Mouse (Mus musculus): ENCODE data around the gene Ppp1r9a. TPM values are rescaled to one million over a fixed set of nuclear protein-coding genes. Genes with fewer than 3 reads are reported as not detected.
A peak's percentile ranks its signal among the peaks of the same experiment; 100 is the strongest.

The Ppp1r9a gene
- polyA plus RNA-seq, 1 experiment from 2014 or later = 19.2 TPM

DNA sequence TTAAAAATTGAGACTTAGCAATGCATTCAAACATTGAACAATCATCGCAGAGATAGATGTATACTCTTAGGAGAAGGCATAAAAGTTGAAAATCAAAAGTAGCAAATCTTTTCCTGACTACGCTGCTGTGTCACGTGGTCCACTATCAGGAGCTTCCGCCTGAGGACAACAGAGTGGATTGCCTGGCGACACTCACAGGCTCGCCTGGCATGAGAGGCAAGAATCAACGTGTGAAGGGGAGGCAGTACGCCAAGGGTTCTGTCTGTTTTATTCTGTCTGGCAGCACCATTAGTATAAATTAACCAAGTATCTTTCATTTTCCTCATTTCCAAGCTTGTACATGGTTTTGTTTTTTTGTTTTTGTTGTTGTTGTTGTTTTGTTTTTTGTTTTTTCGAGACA, 68.5 kb downstream of the Ppp1r9a start:
- no peaks in the 10 kb centered on the region for H3K9me3 ChIP-seq
- H3K27ac ChIP-seq = no peak overlapping the region
- peaks cover under 1% of the 10 kb centered on the region; the same call in 1 of the 2 replicates for H3K36me3 ChIP-seq
- 92% methylated on average over 9 of the region's 9 CpGs for WGBS
- H3K27me3 ChIP-seq (ENCODE audit: insufficient read depth, poor library complexity, severe bottlenecking) = no peaks in the 10 kb centered on the region
- no peaks in the 10 kb centered on the region for H3K4me1 ChIP-seq (replicated peaks)
- no peak for DNase-seq (ENCODE audit: low spot score)
- H3K4me3 ChIP-seq = no peak overlapping the region

DNA sequence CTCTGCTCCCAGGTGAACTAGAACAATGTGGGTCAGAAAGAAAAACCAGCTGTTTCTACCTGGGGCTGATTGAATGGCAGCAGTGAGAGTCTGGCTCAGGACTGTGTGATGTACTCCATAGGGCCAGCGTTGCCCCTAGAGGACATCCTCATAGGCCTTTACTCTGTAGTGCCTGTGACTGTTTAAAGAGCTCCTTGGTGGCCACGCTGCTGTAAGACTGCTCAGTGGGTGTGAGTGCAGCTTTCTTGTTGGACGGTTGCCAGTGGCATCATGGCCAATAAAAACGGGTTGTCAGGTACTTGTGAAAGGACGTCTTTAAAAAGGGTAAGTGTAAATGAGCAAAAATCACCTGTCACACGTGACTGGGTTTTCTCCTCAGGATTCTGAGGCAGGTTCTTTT, 70.1 kb downstream of the Ppp1r9a start:
- Histone ChIP-seq H3K27ac (no peak overlapping the region), H3K4me1 (replicated peaks) (no peaks in the 10 kb centered on the region), H3K4me3 (no peak overlapping the region), H3K36me3 (no peaks in the 10 kb centered on the region), H3K9me3 (no peaks in the 10 kb centered on the region), H3K27me3 (ENCODE audit: insufficient read depth, poor library complexity, severe bottlenecking) (no peaks in the 10 kb centered on the region)
- no peak for DNase-seq (ENCODE audit: low spot score)
- 78% methylated on average over 6 of the region's 6 CpGs for WGBS

DNA sequence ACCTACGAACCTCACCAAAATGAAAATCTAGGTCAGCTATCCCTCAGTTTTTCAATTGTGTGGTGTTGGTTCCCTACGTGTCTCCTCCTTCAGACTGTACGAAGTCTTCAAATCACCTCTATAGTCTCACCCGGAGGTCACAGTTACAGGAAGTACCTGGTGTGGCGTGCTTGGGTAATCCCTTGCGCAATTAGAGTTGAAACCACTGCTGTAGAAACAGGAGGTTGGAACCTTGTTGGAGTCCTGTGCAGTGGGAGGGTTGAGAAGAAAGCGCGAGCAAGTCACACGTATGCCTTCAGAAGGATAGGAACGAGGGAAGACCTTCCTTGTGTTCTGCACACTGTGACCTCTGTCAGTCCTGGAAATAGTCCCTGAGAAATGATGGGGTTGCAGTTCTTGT, 70.6 kb downstream of the Ppp1r9a start:
- 91% methylated on average over 10 of the region's 10 CpGs for WGBS
- Histone ChIP-seq H3K27me3 (ENCODE audit: insufficient read depth, poor library complexity, severe bottlenecking) (no peaks in the 10 kb centered on the region), H3K4me3 (no peak overlapping the region)

GRCm38 (mm10) chr6:4977515-4977914, 74.8 kb downstream of the Ppp1r9a start:
- H3K27ac ChIP-seq = 0 out of 2 replicates have a peak overlapping the region, but pooled peaks have one; percentile 12
- H3K4me3 ChIP-seq = no peak overlapping the region
- no peak for DNase-seq (ENCODE audit: low spot score)
- no peaks in the 10 kb centered on the region for H3K36me3 ChIP-seq
- 90% methylated on average over 4 of the region's 4 CpGs for WGBS
- H3K27me3 ChIP-seq (ENCODE audit: insufficient read depth, poor library complexity, severe bottlenecking) = no peaks in the 10 kb centered on the region
- H3K9me3 ChIP-seq = no peaks in the 10 kb centered on the region
- peaks cover 10% of the 10 kb centered on the region; the same call in 1 of the 2 replicates for H3K4me1 ChIP-seq (replicated peaks)

More for the DNA sequence above, 70.6 kb downstream of the Ppp1r9a start:
- Histone ChIP-seq H3K27ac (no peak overlapping the region), H3K9me3 (no peaks in the 10 kb centered on the region), H3K36me3 (no peaks in the 10 kb centered on the region), H3K4me1 (replicated peaks) (no peaks in the 10 kb centered on the region)
- DNase-seq (ENCODE audit: low spot score) = no peak

GRCm38 (mm10) chr6:4978249-4978648, 75.5 kb downstream of the Ppp1r9a start:
- Histone ChIP-seq H3K4me1 (replicated peaks) (peaks cover 15% of the 10 kb centered on the region; the same call in 1 of the 2 replicates), H3K4me3 (no peak overlapping the region), H3K27ac (no peak overlapping the region), H3K36me3 (no peaks in the 10 kb centered on the region), H3K9me3 (no peaks in the 10 kb centered on the region), H3K27me3 (ENCODE audit: insufficient read depth, poor library complexity, severe bottlenecking) (no peaks in the 10 kb centered on the region)
- WGBS = 96% methylated on average over 2 of the region's 2 CpGs
- DNase-seq (ENCODE audit: low spot score) = no peak

GRCm38 (mm10) chr6:4978897-4979296, 76.2 kb downstream of the Ppp1r9a start:
- H3K27me3 ChIP-seq (ENCODE audit: insufficient read depth, poor library complexity, severe bottlenecking) = no peaks in the 10 kb centered on the region
- H3K9me3 ChIP-seq = no peaks in the 10 kb centered on the region
- no peak overlapping the region for H3K27ac ChIP-seq
- H3K4me1 ChIP-seq (replicated peaks) = peaks cover 15% of the 10 kb centered on the region; the same call in 1 of the 2 replicates
- H3K36me3 ChIP-seq = no peaks in the 10 kb centered on the region
- H3K4me3 ChIP-seq = no peak overlapping the region
- DNase-seq (ENCODE audit: low spot score) = no peak

DNA sequence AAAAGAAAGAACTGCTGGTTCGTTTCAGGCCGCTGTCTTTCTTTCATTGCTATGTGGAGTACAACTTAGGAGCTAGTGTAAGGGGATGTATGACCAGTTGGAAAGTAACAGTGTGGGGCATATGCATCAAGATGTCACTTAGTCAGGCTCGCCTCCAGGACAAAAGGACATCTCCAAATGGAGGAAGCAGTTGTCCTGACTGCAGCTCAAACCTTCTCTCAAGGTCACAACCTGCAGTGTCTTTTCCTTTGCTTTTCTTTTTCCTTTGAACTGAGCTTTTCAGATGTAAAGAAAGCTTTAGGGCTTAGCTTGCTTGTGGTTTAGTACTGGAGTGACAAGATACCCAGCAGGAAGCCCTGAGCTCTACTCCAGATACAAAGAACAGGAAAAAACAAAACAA, 77.4 kb downstream of the Ppp1r9a start:
- Histone ChIP-seq H3K36me3 (no peaks in the 10 kb centered on the region), H3K27me3 (ENCODE audit: insufficient read depth, poor library complexity, severe bottlenecking) (no peaks in the 10 kb centered on the region), H3K4me1 (replicated peaks) (peaks cover 15% of the 10 kb centered on the region; the same call in 1 of the 2 replicates), H3K27ac (no peak overlapping the region), H3K9me3 (no peaks in the 10 kb centered on the region), H3K4me3 (no peak overlapping the region)
- 41% methylated on average over 3 of the region's 3 CpGs for WGBS
- DNase-seq (ENCODE audit: low spot score) = no peak

DNA sequence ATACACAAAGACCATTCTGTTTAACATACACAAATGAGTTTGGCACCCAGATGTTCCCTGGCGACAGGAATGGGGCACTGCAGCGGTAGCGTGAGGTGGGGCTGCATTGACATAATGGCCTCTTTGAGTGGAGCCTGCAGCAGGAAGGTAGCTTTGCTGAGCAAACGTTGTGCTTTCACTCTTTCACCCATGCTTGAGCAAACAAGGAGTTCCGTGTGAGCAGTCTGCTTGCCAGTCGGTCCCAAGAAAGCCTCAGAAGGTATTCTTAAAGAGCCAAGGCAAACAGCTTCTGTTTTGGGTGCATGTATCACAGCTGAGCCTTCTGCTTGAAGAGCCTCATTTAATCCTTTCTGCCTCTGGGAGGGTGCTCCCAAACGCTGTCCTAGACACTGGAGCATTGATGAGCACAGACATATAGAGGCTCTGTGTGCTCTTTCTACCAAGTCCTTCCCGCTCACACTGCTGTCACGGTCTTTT, 80.0 kb downstream of the Ppp1r9a start:
- peak; percentile 58 for DNase-seq (ENCODE audit: low spot score)
- Histone ChIP-seq H3K36me3 (no peaks in the 10 kb centered on the region), H3K4me3 (no peak overlapping the region), H3K27ac (peak overlapping the region; percentile 66), H3K27me3 (ENCODE audit: insufficient read depth, poor library complexity, severe bottlenecking) (no peaks in the 10 kb centered on the region), H3K4me1 (replicated peaks) (peaks cover 15% of the 10 kb centered on the region; the same call in 1 of the 2 replicates), H3K9me3 (no peaks in the 10 kb centered on the region)
- WGBS = 40% methylated on average over 9 of the region's 9 CpGs

DNA sequence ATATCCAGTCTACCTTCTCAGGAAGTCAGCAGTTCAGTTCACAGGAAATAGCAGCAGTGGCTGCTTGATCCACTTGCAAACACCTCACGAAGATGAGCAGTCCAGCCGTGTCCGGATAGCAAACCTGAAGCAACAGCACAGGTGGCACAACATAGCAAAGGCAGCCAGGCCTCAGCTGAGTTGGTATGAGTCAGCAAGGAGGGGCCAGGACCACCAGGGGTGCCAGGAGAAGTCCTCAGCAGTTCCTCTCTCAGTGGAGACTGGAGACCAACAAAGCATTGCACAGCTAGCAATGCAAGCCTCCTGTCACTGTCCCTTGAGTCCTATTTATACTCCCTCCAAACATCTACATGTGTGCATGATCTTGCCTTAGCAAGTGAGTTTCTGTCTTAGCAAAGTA, 83.0 kb downstream of the Ppp1r9a start:
- Histone ChIP-seq H3K36me3 (no peaks in the 10 kb centered on the region), H3K27ac (no peak overlapping the region), H3K4me3 (no peak overlapping the region), H3K4me1 (replicated peaks) (peaks cover 17% of the 10 kb centered on the region), H3K9me3 (no peaks in the 10 kb centered on the region), H3K27me3 (ENCODE audit: insufficient read depth, poor library complexity, severe bottlenecking) (no peaks in the 10 kb centered on the region)
- DNase-seq (ENCODE audit: low spot score) = no peak
- WGBS = 87% methylated on average over 3 of the region's 3 CpGs

DNA sequence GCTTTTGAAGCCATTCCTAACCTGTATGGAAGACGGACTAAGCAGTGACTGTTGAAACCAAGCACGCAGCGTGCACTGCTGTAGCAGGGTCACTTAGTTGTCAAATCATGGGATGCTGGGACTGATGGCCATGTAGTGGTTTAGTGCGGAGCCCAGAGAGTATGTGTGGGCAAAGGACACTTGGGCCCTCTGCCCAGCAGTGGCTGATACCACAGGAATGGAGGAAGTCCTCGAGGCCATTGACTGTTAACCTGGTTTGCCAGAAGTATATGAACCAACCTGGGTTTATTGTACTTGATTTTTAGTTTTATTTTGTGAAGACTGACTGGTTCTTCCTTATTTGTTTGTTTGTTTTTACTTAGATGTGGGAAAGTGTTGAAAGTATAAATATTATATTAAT, 84.4 kb downstream of the Ppp1r9a start:
- Histone ChIP-seq H3K4me1 (replicated peaks) (peaks cover 17% of the 10 kb centered on the region), H3K4me3 (no peak overlapping the region)
- 93% methylated on average over 5 of the region's 5 CpGs for WGBS

GRCm38 (mm10) chr6:4988688-4989087, 86.0 kb downstream of the Ppp1r9a start:
- H3K9me3 ChIP-seq = no peaks in the 10 kb centered on the region
- no peak for DNase-seq (ENCODE audit: low spot score)
- 56% methylated on average over 4 of the region's 4 CpGs for WGBS
- peaks cover 18% of the 10 kb centered on the region for H3K4me1 ChIP-seq (replicated peaks)
- no peaks in the 10 kb centered on the region for H3K27me3 ChIP-seq (ENCODE audit: insufficient read depth, poor library complexity, severe bottlenecking)
- H3K36me3 ChIP-seq = no peaks in the 10 kb centered on the region
- H3K27ac ChIP-seq = no peak overlapping the region
- no peak overlapping the region for H3K4me3 ChIP-seq

More for the DNA sequence above, 84.4 kb downstream of the Ppp1r9a start:
- Histone ChIP-seq H3K9me3 (no peaks in the 10 kb centered on the region), H3K36me3 (no peaks in the 10 kb centered on the region), H3K27ac (no peak overlapping the region), H3K27me3 (ENCODE audit: insufficient read depth, poor library complexity, severe bottlenecking) (no peaks in the 10 kb centered on the region)
- no peak for DNase-seq (ENCODE audit: low spot score)

DNA sequence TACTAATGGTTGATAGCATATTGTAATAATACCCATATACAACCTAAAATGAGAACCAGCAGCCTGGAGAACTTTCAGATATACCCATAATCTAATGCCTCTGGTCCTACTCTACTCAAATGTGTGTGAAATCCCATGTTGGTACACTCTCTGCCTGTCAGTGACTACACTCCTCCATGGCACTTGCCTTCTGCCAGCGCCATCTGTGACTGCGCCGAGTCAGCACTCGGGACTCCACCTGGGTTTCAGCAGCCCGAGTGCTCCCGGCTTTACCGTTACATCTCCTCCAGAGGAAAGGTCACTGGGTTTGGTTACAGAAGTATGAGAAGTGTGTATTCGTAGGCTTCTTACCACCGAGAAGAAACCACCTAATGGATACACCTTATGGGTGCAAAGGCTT, 89.6 kb downstream of the Ppp1r9a start:
- Histone ChIP-seq H3K36me3 (no peaks in the 10 kb centered on the region), H3K4me3 (no peak overlapping the region), H3K27me3 (ENCODE audit: insufficient read depth, poor library complexity, severe bottlenecking) (no peaks in the 10 kb centered on the region), H3K4me1 (replicated peaks) (peaks cover 35% of the 10 kb centered on the region), H3K9me3 (no peaks in the 10 kb centered on the region), H3K27ac (no peak overlapping the region)
- WGBS = 97% methylated on average over 9 of the region's 9 CpGs
- no peak for DNase-seq (ENCODE audit: low spot score)

- Histone ChIP-seq H3K4me1 (replicated peaks) (peaks cover 28% of the 10 kb centered on the region), H3K27ac (peak overlapping the region; percentile 36), H3K36me3 (no peaks in the 10 kb centered on the region), H3K4me3 (no peak overlapping the region), H3K9me3 (no peaks in the 10 kb centered on the region), H3K27me3 (ENCODE audit: insufficient read depth, poor library complexity, severe bottlenecking) (no peaks in the 10 kb centered on the region)
- DNase-seq (ENCODE audit: low spot score) = no peak
- WGBS = 56% methylated on average over 15 of the region's 15 CpGs
These were observed 91.0 kb downstream of the Ppp1r9a start for GRCm38 (mm10) chr6:4993600-4994160.
